Mouse (Mus musculus) activated CD4-positive, CD25-positive, alpha-beta regulatory T cell, adult 9 weeks (primary cell): ENCODE measurements around the gene Dtymk. TPM values are rescaled to one million over a fixed set of nuclear protein-coding genes. Genes with fewer than 3 reads are reported as not detected.

Source experiments
- polyA plus RNA-seq: library from polyadenylated mRNA; unstranded; fragments of 100-300 nt; shearing (Covaris generic); gene quantifications from one replicate; pipeline ENCODE4 v1.2.1, GENCODE M21; 2017

Gene Dtymk
- 141 TPM for polyA plus RNA-seq

GRCm38 (mm10) chr1:93801741-93802238 lies at the start of gene Dtymk:
TSS of gene Dtymk (minus strand) at chr1:93801934.

DNA sequence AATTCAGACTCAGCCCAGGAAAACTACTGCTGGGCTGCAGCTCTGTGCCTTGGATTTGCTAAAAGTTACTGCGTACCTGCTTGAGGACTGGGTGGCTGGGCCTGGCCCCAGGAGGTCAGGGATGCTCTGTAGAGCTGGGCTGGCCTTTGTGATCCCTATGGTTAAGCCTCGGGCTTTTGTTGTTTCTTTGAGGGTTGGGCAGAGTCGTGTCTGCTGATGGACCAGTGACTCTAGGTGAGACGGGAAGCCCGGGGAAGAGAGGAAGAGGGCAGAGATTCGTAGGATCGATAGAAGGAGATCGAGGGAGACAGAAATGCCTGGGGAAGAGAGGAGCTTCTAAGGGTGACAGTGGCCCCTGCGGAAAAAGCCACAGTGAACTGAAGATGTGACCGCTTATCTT lies 22.9 kb upstream of the Dtymk start, which contains the start of gene D2hgdh:
TSS of gene D2hgdh (plus strand) at position 301 of the 400 bp plus-strand sequence.

DNA sequence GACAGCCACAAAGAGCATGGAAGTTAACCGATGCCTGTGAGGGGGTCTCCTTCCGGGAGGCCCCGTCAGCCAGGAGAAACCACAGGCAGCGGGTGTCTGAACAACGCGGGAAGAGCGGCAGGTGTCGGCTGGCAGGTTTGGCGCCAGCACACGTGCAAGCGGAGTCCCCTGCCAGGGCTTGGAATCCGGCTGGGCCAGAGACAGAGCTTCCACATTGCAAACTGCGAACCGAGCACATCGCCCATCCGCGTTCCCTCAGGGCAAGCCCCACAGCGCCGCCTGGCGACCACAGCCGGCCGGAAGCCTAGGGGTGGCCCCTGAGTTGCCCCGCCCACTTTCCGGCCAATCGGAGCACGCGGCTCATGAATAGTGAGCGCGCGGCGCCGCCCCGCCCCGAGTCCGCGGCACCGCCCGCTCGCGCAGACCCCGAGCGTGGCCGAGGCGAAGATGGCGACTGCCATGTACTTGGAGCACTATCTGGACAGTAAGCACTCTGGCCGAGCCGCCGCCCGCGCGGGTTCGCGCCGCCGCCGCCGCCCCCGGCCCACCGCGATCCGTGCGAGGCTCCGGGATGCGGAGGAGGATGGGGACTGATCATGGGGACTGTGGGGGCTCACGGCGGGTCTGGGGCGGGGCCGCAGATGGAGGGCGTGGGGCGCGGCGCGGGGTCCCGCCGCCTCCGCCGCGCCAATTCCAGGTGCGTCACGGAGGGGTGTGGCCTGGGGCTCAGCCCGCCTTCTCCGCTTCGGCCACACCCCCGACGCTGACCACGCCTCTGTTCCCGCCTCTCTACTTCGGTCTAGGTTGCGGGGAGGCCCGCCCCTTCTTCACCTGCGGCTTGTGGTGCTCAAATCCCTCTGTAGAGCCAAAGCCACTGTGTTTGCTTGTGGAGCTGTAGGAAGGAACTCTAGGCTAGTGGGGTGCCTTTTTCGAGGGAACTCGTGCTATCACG lies 2.1 kb upstream of the Dtymk start, which contains the start of gene Ing5:
TSS of gene Ing5 (plus strand) at position 410 of the 952 bp plus-strand sequence.

DNA sequence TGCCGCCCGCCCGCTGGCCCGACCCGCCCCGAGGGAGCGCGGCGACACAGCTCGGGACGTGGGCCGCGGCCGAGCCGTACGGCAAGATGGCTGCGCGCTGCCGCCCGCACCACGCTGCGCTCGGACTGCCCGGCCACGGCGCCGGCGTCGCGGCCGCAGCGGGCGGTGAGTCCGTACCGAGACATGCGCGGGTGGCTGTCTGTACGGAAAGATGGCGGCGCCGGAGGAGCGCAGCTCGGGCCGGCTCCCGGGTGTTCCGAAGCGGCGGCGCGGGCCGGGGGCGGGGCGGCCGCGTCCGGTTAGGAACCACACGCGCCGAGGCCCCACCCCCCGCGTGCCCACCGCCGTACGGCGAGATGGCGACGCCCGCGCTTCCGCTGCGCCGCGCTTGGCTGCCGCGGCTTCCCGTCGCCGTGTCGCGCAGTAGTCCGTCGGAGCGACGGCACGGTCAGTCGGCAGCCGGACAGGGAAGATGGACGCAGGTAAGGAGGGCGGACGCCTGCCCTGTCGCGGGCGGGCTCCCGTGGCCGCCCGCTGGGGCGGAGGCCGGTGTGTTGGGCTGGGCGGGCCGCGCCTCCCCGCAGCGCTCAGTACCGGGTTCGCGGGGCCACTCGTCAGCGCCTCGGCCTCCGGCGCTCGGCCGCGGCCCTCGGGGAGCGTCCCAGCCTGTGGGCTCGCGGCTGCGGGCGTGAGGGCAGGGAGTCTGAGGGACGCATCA lies 47.0 kb downstream of the Dtymk start, which contains the start of gene Thap4:
TSS of gene Thap4 (minus strand) at position 292 of the 718 bp plus-strand sequence.

DNA sequence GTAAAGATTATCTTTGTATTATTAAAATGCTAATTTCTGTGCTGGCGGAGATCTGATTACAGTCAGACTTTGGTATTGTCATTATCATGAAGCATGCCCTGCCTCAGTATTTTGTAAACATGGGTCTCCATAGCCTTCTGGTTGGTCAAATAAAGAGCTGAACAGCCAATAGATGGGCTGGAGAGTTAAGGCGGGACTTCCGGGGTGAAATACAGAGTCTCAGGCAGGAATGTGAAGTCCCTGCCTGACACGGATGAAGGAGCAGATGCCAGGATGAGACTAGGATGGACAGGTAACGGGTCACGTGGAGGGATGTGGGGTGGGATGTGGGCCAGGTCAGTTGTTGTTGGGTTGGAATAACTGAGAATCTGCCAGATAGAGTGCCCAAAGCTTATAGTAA lies 50.4 kb downstream of the Dtymk start, which contains the start of gene Atg4b:
TSS of gene Atg4b (plus strand) at position 211 of the 400 bp plus-strand sequence.

Other genes with a start within 250 kb of the Dtymk start
- 137 TPM for gene Stk25, start 143.3 kb downstream of the Dtymk start, polyA plus RNA-seq
- gene Bok, start 116.3 kb downstream of the Dtymk start, polyA plus RNA-seq: not detected
- 122 TPM for gene Atg4b, start 50.4 kb downstream of the Dtymk start, polyA plus RNA-seq
- gene Thap4, start 47.1 kb downstream of the Dtymk start, polyA plus RNA-seq: 21.0 TPM
- 29.4 TPM for gene Ing5, start 2.0 kb upstream of the Dtymk start, polyA plus RNA-seq
- gene D2hgdh, start 23.0 kb upstream of the Dtymk start, polyA plus RNA-seq: 36.2 TPM
- not detected for gene Gal3st2, start 59.4 kb upstream of the Dtymk start, polyA plus RNA-seq
- not detected for gene Gal3st2b, start 116.4 kb upstream of the Dtymk start, polyA plus RNA-seq
- 0.04 TPM for gene Gal3st2c, start 188.6 kb upstream of the Dtymk start, polyA plus RNA-seq
- gene Neu4, start 218.5 kb upstream of the Dtymk start, polyA plus RNA-seq: not detected